Mouse (Mus musculus) c-Kit-negative CD71-positive TER-119-positive erythroid progenitor cells, embryonic 14.5 days (primary cell): Measurements from ENCODE around the gene Zfp457.
"Not testable (repeated sequence)": the region's sequence is repeated elsewhere in the genome, so short reads cannot be mapped to it uniquely, and the experiment has no call there.

Source experiments
- DNase-seq: peaks from one replicate; pipeline ENCODE4 v3.0.0-alpha.2; 2013; ENCODE audit warnings: low read depth, low spot score

The Zfp457 gene

GRCm38 (mm10) chr13:67305822-67306672 lies at the start of gene Zfp457:
Gene Zfp457, minus strand, starts transcription at chr13:67306485.
- peak; percentile 72 for DNase-seq

- DNase-seq, result no peak
Observed at GRCm38 (mm10) chr13:67351854-67352253, 45.6 kb upstream of the Zfp457 start.

GRCm38 (mm10) chr13:67343422-67343821 lies 37.1 kb upstream of the Zfp457 start:
- DNase-seq, result no peak

- DNase-seq, result no peak
Observed at GRCm38 (mm10) chr13:67332877-67333276, 26.6 kb upstream of the Zfp457 start.

GRCm38 (mm10) chr13:67332019-67332724 lies 25.9 kb upstream of the Zfp457 start, which contains the start of gene Zfp595:
Gene Zfp595, minus strand, starts transcription at chr13:67332570.
- DNase-seq, result peak; percentile 73

GRCm38 (mm10) chr13:67306718-67307117 lies 433 bp upstream of the Zfp457 start:
- DNase-seq, result no peak

- peak; percentile 16 for DNase-seq
Observed at GRCm38 (mm10) chr13:67278314-67278713, 28.0 kb downstream of the Zfp457 start, which contains the start of gene Zfp458. Gene Zfp458, minus strand, starts transcription at chr13:67278466.

GRCm38 (mm10) chr13:67269383-67270065 lies 36.8 kb downstream of the Zfp457 start:
- not testable (repeated sequence) for DNase-seq

- DNase-seq, result peak; percentile 50
Observed at GRCm38 (mm10) chr13:67268568-67269369, 37.5 kb downstream of the Zfp457 start.
